Mouse (Mus musculus) ovary, adult 18-20 months (tissue): Measurements from ENCODE around the gene Ube2n.
A peak's percentile ranks its signal among the peaks of the same experiment; 100 is the strongest.

Source experiments
- DNase-seq: peaks from one replicate; pipeline ENCODE4 v3.0.0; 2022; ENCODE audit warnings: low spot score, mixed read lengths

Gene Ube2n

GRCm38 (mm10) chr10:95560394-95560983 lies 45.5 kb downstream of the Ube2n start:
- no peak for DNase-seq

GRCm38 (mm10) chr10:95561616-95562015 lies 46.7 kb downstream of the Ube2n start:
- no peak for DNase-seq

GRCm38 (mm10) chr10:95562395-95562794 lies 47.5 kb downstream of the Ube2n start:
- no peak for DNase-seq

- DNase-seq = peak; percentile 56
These were observed 48.2 kb downstream of the Ube2n start for GRCm38 (mm10) chr10:95562859-95563841.

GRCm38 (mm10) chr10:95563851-95564845 lies 49.2 kb downstream of the Ube2n start, which contains the start of gene Nudt4:
Nudt4 (minus strand) TSS chr10:95564146.
- DNase-seq = peak; percentile 76

GRCm38 (mm10) chr10:95565156-95565854 lies 50.4 kb downstream of the Ube2n start:
- no peak for DNase-seq

GRCm38 (mm10) chr10:95566786-95567185 lies 51.8 kb downstream of the Ube2n start:
- DNase-seq = no peak

- DNase-seq = no peak
These were observed 52.6 kb downstream of the Ube2n start for GRCm38 (mm10) chr10:95567550-95567949.

GRCm38 (mm10) chr10:95568016-95568415 lies 53.1 kb downstream of the Ube2n start:
- DNase-seq = no peak

- DNase-seq = no peak
These were observed 54.5 kb downstream of the Ube2n start for GRCm38 (mm10) chr10:95569441-95569840.

GRCm38 (mm10) chr10:95574994-95575393 lies 60.0 kb downstream of the Ube2n start:
- no peak for DNase-seq

- DNase-seq = no peak
These were observed 61.0 kb downstream of the Ube2n start for GRCm38 (mm10) chr10:95575839-95576380.

- DNase-seq = no peak
These were observed 62.1 kb downstream of the Ube2n start for GRCm38 (mm10) chr10:95576876-95577566.

GRCm38 (mm10) chr10:95577567-95577950 lies 62.6 kb downstream of the Ube2n start:
- DNase-seq = peak; percentile 16

- no peak for DNase-seq
These were observed 70.6 kb downstream of the Ube2n start for GRCm38 (mm10) chr10:95585554-95585953.

GRCm38 (mm10) chr10:95587509-95588220 lies 72.7 kb downstream of the Ube2n start:
- no peak for DNase-seq

- DNase-seq = no peak
These were observed 74.3 kb downstream of the Ube2n start for GRCm38 (mm10) chr10:95589196-95589595.

- no peak for DNase-seq
These were observed 75.3 kb downstream of the Ube2n start for GRCm38 (mm10) chr10:95590196-95590595.

GRCm38 (mm10) chr10:95591257-95591656 lies 76.3 kb downstream of the Ube2n start:
- no peak for DNase-seq

GRCm38 (mm10) chr10:95594414-95594813 lies 79.5 kb downstream of the Ube2n start:
- no peak for DNase-seq
